Mouse (Mus musculus): Measurements from ENCODE around the gene Rnf214. TPM values are rescaled to one million over a fixed set of nuclear protein-coding genes. Genes with fewer than 3 reads are reported as not detected.
"Not testable (repeated sequence)": the region's sequence is repeated elsewhere in the genome, so short reads cannot be mapped to it uniquely, and the experiment has no call there.

Gene Rnf214
- total RNA-seq, 1 experiment from 2014 or later = 46.1 TPM

- no peak for ATAC-seq (replicated peaks; ENCODE audit: insufficient number of reproducible peaks, low FRiP score, low TSS enrichment, poor library complexity, severe bottlenecking)
Observed at GRCm38 (mm10) chr9:45861813-45862212, 44.9 kb downstream of the Rnf214 start.

GRCm38 (mm10) chr9:45859364-45859763 lies 47.3 kb downstream of the Rnf214 start:
- ATAC-seq (replicated peaks; ENCODE audit: insufficient number of reproducible peaks, low FRiP score, low TSS enrichment, poor library complexity, severe bottlenecking) = no peak

- no peak for ATAC-seq (replicated peaks; ENCODE audit: insufficient number of reproducible peaks, low FRiP score, low TSS enrichment, poor library complexity, severe bottlenecking)
Observed at GRCm38 (mm10) chr9:45854136-45854535, 52.6 kb downstream of the Rnf214 start.

DNA sequence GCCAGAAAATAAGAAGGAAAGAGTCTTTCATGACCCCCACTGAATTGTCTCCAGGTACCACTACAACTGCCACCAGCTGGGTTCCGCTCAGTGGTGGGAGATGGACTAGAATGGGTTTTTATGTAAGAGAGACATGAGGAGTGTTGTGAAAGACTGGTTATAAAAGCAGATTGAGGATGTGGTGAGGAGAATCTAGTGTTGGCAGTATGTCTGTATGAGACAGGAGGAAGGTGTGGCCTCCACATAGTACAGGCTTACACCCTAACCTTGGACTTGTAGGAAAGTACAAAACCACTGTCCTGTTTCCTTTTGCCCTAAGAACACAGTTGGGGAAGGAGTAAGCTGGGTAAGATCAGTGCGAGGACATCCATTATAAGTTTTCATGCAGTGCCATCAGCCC lies 53.0 kb downstream of the Rnf214 start:
- no peak for ATAC-seq (replicated peaks; ENCODE audit: insufficient number of reproducible peaks, low FRiP score, low TSS enrichment, poor library complexity, severe bottlenecking)

- ATAC-seq (replicated peaks; ENCODE audit: insufficient number of reproducible peaks, low FRiP score, low TSS enrichment, poor library complexity, severe bottlenecking) = no peak
Observed at GRCm38 (mm10) chr9:45851776-45852175, 54.9 kb downstream of the Rnf214 start.

DNA sequence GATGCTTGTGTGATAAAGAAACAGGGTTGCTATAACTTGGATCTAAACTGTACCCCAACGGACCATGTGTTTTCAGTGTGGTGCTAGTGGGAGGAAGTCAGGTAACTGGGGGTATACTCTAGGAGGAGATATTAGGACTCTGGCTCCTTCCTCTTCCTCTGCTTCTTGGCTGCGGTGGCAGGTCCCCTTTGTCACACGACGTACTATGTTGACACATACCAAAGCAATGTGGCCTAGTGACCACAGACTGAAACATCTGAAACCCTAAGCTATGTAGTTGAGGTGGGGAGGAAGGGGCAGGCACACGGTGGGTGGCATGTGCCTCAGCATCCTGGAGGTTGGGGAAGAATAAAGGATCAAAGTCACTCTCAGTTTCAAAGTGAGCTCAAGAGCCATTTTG lies 55.4 kb downstream of the Rnf214 start:
- ATAC-seq (replicated peaks; ENCODE audit: insufficient number of reproducible peaks, low FRiP score, low TSS enrichment, poor library complexity, severe bottlenecking) = 0 out of 2 replicates have a peak, but pooled peaks have one; percentile 7

DNA sequence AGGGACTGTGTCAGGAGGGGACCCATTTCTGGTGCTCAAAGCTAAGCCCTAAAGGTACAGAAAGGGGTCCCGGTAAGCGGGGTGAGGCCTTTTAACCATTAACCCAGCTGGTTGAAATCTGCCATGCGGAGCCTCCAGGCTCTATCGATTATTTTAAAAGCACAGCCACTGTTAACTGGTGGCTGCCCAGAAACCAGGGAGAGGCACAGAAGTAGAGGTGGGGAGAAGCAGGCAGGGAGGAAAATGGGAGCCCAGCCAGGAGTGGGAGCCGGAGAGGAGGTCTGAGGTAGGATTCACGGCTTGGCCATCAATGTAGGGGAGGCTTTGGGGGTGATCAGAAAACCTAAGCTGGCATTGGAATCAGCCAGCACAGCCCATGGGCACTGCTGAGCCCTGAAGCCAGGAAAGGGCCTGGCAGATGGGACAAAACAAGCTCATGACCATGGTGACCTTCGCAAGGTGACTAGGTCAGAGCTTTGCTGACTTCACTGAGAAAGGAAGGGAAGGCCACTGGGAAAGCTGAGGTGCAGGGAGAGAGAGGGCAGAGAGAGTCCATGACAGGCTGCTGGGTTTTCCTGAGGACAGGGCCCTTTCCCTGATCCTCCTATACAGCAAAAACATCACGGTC lies 56.1 kb downstream of the Rnf214 start:
- ATAC-seq (replicated peaks; ENCODE audit: insufficient number of reproducible peaks, low FRiP score, low TSS enrichment, poor library complexity, severe bottlenecking) = no peak

GRCm38 (mm10) chr9:45849528-45850408 lies 56.9 kb downstream of the Rnf214 start:
- ATAC-seq (replicated peaks; ENCODE audit: insufficient number of reproducible peaks, low FRiP score, low TSS enrichment, poor library complexity, severe bottlenecking) = no peak

DNA sequence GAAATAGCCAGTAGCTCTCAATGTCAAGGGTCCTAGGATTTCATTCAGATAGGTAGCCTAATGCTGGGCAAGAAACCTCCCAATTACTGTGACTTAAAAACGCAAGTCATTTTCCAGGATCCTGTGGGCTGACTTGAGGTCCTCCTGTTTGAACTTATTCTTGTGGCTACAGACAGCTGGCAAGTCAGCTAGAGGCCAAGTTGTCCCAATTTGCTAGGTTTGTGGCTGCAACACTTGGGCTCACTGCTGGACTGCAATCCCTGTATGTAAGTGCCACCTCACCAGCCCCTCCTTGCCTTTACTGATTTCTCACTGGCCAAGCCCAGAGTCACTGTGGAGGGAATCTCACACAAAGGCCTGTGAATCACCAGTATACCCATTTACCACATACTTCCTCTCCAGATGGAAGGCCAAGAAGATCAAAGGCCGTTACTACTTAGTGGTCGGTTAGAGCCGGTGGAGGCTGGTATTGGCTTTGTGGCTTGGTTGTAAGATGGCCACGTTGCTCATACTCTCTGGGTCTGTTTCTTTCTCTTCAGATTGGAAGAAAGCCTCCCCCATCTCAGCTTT lies 59.7 kb downstream of the Rnf214 start:
- ATAC-seq (replicated peaks; ENCODE audit: insufficient number of reproducible peaks, low FRiP score, low TSS enrichment, poor library complexity, severe bottlenecking) = 0 out of 2 replicates have a peak, but pooled peaks have one; percentile 25

DNA sequence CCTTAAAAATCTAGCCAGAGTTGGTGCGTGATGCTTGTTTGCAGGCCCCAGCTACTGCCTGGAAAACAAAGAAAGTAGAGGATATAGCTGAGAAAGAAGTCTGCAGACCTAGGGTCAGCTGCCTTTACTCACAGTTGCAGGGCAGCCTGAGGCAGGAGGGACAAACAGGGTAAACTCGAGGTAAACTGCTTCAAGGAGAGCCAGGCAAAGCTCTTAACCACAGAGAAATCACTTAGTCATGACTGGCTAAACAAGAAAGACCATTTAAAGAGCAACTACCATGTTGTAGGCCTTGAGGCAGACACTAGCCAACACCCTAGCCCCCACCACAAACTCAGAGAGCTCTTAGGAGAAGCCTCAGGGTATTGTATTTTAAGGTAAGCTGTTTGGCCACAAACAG lies 60.5 kb downstream of the Rnf214 start:
- ATAC-seq (replicated peaks; ENCODE audit: insufficient number of reproducible peaks, low FRiP score, low TSS enrichment, poor library complexity, severe bottlenecking) = not testable (repeated sequence)

DNA sequence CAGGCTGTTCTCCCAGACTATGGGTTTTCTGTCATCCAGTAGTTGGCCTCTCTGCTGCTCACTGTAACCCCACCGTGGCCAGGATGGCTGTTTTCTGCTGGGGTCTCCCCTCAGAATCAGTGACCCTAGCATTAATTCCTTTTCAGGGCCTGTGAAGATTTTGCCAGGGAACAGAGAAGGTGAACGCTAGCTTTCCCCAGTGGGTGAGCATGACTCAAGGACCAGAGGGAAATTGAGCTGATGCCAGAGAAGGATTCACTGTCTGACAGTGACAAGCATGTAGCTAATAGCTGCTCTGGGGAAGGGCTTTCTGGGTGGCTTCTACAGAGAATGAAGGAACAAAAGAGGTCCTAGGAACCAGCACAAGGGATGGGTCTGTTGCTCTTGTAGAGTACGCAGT lies 61.2 kb downstream of the Rnf214 start:
- ATAC-seq (replicated peaks; ENCODE audit: insufficient number of reproducible peaks, low FRiP score, low TSS enrichment, poor library complexity, severe bottlenecking) = no peak

DNA sequence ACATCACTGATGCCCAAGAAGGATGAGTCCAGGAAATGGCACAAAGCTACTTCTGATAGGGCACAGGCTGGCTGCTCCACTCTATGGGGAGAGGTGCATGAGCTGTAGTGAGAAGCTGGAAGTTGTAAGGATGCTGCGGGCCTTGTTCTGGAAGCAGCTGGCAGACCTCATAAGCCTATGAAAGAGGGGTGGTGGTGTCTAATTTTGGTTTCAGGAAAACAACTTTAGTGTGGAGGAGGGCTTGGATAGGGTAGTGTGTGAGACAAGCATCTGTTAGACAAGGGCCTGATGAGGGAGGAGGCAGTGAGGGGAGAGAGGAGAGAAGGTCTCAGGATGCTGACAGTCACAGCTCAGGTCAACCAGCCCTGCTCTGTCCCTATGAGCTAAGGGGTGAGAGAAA lies 62.9 kb downstream of the Rnf214 start:
- ATAC-seq (replicated peaks; ENCODE audit: insufficient number of reproducible peaks, low FRiP score, low TSS enrichment, poor library complexity, severe bottlenecking) = no peak

- ATAC-seq (replicated peaks; ENCODE audit: insufficient number of reproducible peaks, low FRiP score, low TSS enrichment, poor library complexity, severe bottlenecking) = no peak
Observed at GRCm38 (mm10) chr9:45843007-45843406, 63.7 kb downstream of the Rnf214 start.

DNA sequence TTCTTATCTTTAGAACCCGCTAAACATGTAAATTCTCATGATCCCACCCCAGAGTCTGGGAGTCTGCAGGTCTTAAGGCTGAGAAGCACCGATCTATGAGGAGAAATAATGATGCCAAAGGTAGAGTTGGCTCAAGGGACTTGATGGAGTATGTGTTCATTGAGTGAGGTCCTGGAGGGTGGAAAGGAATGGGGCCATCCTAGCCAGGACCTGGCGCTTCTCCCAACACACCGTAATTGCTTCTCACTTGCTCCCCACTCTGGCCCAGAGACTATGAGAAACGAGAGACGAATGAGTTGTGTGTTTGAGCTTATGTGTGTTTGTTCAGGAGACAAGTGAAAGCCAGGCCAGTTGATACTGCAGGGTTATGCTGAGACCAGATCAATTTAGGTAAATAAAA lies 65.3 kb downstream of the Rnf214 start:
- no peak for ATAC-seq (replicated peaks; ENCODE audit: insufficient number of reproducible peaks, low FRiP score, low TSS enrichment, poor library complexity, severe bottlenecking)

DNA sequence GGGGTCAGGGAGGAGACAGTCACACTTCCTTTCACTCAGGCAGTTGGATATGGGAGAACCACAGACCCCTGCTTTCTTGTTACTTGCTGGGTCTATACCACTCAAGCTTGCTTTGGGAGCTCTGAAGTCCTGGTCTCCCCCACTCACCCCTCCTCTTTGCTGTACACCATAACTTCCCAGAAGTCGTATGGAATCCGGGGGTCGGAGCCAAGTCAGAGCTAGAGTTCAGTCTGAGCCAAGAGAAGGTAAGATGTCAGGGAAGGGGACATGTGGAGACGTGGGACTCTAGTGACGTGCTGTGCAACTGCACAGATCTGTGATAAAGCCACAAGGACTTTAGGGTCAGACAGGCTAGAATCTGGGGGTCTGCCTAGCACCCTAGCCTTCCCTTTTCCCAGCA lies 66.4 kb downstream of the Rnf214 start:
- no peak for ATAC-seq (replicated peaks; ENCODE audit: insufficient number of reproducible peaks, low FRiP score, low TSS enrichment, poor library complexity, severe bottlenecking)

DNA sequence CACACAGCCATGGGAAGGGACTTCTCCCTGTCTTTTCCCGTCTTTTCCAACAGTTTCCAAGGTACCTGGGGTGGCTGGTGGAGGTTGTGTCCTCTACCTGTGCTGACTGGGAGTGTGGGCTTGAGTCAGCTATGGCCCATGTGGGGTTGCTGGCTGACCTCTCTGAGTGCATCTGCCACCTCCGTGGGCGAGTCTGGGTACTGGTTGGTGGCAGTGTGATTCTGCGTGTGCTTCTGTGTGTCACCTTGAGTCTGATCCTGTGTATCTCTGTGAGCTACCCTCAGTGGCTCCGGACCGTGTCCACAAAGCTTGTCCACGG lies 66.8 kb downstream of the Rnf214 start:
- ATAC-seq (replicated peaks; ENCODE audit: insufficient number of reproducible peaks, low FRiP score, low TSS enrichment, poor library complexity, severe bottlenecking) = 0 out of 2 replicates have a peak, but pooled peaks have one; percentile 19

DNA sequence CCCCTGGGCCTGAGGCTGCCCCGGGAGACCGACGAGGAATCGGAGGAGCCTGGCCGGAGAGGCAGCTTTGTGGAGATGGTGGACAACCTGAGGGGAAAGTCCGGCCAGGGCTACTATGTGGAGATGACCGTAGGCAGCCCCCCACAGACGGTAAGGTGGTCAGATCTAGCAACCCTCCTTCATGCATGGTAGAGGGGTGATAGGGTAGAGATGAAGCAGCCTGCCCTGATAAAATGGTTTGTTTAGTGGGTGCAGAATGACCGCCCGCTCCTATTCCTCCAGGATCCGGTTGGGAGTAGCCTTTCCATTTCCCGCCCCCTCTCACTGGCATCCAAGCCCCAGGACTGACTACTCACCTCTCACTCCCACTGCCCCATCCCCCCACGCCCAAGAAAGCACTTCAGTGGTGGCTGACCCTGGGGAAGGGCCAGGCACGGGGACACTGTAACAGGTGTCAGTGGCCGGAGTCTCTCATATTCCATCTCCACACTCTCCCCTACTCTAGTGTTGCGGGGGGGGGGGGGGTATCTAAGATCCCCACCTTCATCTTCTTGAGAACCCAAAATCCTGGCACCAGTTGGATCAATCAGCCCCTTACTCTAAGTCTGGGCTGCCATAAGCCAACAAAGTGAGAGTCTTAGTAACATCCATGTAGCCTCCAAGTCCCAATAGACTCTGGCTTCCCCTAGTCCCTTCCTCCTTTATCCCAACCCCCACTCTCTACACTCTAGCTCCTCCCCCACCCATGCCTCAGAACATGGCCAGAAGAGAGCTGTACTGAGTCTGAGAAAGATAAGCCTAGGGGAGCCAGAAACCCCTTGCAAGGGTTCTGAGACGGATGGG lies 67.4 kb downstream of the Rnf214 start:
- ATAC-seq (replicated peaks; ENCODE audit: insufficient number of reproducible peaks, low FRiP score, low TSS enrichment, poor library complexity, severe bottlenecking) = no peak

- ATAC-seq (replicated peaks; ENCODE audit: insufficient number of reproducible peaks, low FRiP score, low TSS enrichment, poor library complexity, severe bottlenecking) = no peak
Observed at GRCm38 (mm10) chr9:45838434-45839138, 68.1 kb downstream of the Rnf214 start, which contains the start of gene Bace1. Gene Bace1 (plus strand): TSS chr9:45838580.

Measured in monocyte, adult 5-6 weeks (primary cell).